Mouse (Mus musculus) stomach, postnatal 0 days (tissue): Measurements from ENCODE around the gene Tlr2.

Experiments
- CTCF ChIP-seq: IDR thresholded peaks from 2 replicates; pipeline ENCODE4 v1.5.1; 2016; ENCODE audit warnings: antibody characterized with exemption, low read depth, mild to moderate bottlenecking, moderate library complexity
- EP300 ChIP-seq: optimal IDR thresholded peaks from 2 replicates; pipeline ENCODE3; 2016; ENCODE audit warnings: antibody characterized with exemption

DNA sequence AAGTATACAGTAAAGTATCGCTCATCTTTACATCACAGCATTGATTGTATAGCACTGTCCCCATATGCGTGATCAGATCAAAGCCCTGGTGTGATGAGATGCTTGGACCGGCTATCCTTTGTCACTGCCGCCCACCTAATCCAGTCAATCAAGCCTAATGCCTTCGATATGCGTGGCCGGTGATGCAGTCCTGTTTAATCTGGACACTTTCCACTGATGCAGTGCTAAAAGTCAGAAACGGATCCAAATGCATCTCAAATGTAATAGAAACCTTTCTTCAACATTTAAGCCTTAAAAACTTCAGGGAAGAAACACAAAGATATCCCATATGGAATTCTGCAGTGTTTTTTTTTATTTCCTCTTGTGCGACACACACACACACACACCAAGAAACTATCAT is 13.9 kb downstream of the Tlr2 start:
- no peak for TF ChIP-seq CTCF
- no peak for TF ChIP-seq EP300
